Mouse (Mus musculus): Measurements from ENCODE around the gene Hap1. TPM values are rescaled to one million over a fixed set of nuclear protein-coding genes. Genes with fewer than 3 reads are reported as not detected.
"Not testable (repeated sequence)": the region's sequence is repeated elsewhere in the genome, so short reads cannot be mapped to it uniquely, and the experiment has no call there.

Gene Hap1
- total and polyA plus RNA-seq, 3 experiments = 6.6 to 34.8 TPM; not detected in 1

DNA sequence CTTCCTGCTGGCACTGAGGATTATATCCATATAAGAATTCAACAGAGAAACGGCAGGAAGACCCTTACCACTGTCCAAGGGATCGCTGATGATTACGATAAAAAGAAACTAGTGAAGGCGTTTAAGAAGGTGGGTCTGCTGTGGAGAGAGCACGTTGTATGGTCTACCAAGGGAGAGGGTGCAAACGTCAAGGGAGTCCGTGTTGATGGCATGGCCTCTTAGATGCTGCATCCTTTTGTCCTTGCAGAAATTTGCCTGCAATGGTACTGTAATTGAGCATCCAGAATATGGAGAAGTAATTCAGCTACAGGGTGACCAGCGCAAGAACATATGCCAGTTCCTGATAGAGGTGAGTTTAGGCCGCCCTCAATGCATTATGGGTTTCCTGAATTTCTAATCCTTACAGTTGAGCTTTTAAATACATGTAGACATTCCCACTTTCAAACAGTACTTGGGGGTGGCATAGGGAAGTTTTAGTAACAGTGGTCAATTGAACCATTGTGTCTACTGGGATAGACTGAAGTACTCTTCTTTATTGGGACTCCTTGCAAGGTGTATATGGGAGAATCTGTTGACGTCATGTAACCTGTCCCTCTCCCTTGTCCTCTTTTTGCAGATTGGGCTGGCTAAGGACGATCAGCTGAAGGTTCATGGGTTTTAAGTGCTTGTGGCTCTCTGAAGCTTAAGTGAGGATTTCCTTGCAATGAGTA lies 35.1 kb downstream of the Hap1 start:
- Histone ChIP-seq H3K27ac (ENCODE audit: control insufficient read depth, low read depth, low read length) (peak overlapping the region; percentile 85), H3K79me2 (ENCODE audit: control insufficient read depth, insufficient read depth, low read length, poor library complexity) (peaks cover 18% of the 10 kb centered on the region), H3K36me3 (ENCODE audit: control insufficient read depth in 1 of 2, insufficient read depth in 2 of 2, low read length in 2 of 2) (peaks cover 10 to 35% of the 10 kb centered on the region in 2 experiments), H3K4me3 (ENCODE audit: control insufficient read depth in 1 of 2, insufficient read depth in 1 of 2, low read depth in 2 of 2, low read length in 2 of 2) (peak overlapping the region; percentile 67 to 74), H3K9ac (ENCODE audit: control insufficient read depth, low read depth, low read length, poor library complexity, severe bottlenecking) (peak overlapping the region; percentile 96), H3K4me1 (ENCODE audit: control insufficient read depth in 1 of 2, insufficient read depth in 2 of 2, low read length in 2 of 2) (peaks cover 17 to 30% of the 10 kb centered on the region in 2 experiments)
- peak; percentile 61 for DNase-seq (ENCODE audit: low read depth, low spot score)
- H3K9me3 ChIP-seq (replicated peaks; ENCODE audit: insufficient read depth, low read length); H3K27me3 ChIP-seq (ENCODE audit: control insufficient read depth in 1 of 2, insufficient read depth in 2 of 2, low read length in 2 of 2): not testable (repeated sequence)
- TF ChIP-seq SIN3A (IDR thresholded peaks at IDR 0.05; ENCODE audit: low read length) (peak; percentile 4; the same call in 1 of the 2 replicates), ZMIZ1 (IDR thresholded peaks at IDR 0.05; ENCODE audit: low read depth, low read length) (peak; percentile 27; the same call in 1 of the 2 replicates), CHD1 (IDR thresholded peaks at IDR 0.05; ENCODE audit: low read depth, low read length) (peak; percentile 95; the same call in 1 of the 2 replicates)

DNA sequence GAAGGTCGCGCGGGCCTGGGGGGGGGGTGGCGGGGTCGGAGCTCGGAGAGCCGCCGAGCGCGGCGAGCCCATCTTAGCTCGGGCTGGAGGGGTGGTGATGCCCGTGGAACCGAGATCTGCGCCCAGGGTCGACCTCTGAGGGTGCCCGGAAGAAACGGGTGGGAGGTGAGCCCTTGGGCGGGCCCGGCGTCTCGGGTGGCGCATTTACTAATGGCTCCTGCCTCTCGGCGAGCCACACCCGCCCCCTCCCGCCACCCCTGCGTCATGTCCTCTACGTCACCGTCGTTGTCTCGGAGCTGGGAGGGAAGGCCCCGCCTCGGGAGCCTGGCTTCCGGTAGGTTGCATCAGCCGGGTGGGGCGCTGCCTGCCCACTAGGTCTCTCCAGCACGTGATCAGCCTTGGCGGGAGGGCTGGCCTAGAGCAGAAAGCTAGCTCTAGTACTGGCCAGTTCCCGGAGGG lies 35.7 kb downstream of the Hap1 start:
- Histone ChIP-seq H3K79me2 (ENCODE audit: control insufficient read depth, insufficient read depth, low read length, poor library complexity) (peaks cover 18% of the 10 kb centered on the region), H3K36me3 (ENCODE audit: control insufficient read depth in 1 of 2, insufficient read depth in 2 of 2, low read length in 2 of 2) (peaks cover 10 to 31% of the 10 kb centered on the region in 2 experiments), H3K4me3 (ENCODE audit: control insufficient read depth in 1 of 2, insufficient read depth in 1 of 2, low read depth in 2 of 2, low read length in 2 of 2) (peak overlapping the region; percentile 67 to 74), H3K27ac (ENCODE audit: control insufficient read depth, low read depth, low read length) (peak overlapping the region; percentile 91), H3K9me3 (replicated peaks; ENCODE audit: insufficient read depth, low read length) (no peaks in the 10 kb centered on the region), H3K9ac (ENCODE audit: control insufficient read depth, low read depth, low read length, poor library complexity, severe bottlenecking) (peak overlapping the region; percentile 96), H3K27me3 (ENCODE audit: control insufficient read depth in 1 of 2, insufficient read depth in 2 of 2, low read length in 2 of 2) (no peaks in the 10 kb centered on the region), H3K4me1 (ENCODE audit: control insufficient read depth in 1 of 2, insufficient read depth in 2 of 2, low read length in 2 of 2) (peaks cover 14 to 29% of the 10 kb centered on the region in 2 experiments)
- peak; percentile 99 for DNase-seq (ENCODE audit: low read depth, low spot score)
- TF ChIP-seq E2F4 (IDR thresholded peaks at IDR 0.05; ENCODE audit: borderline replicate concordance, low read depth, low read length) (peak; percentile 94), USF1 (IDR thresholded peaks at IDR 0.05; ENCODE audit: low read depth, low read length) (peak; percentile 97), CHD2 (IDR thresholded peaks at IDR 0.05; ENCODE audit: low read length) (no peak), HCFC1 (IDR thresholded peaks at IDR 0.05; ENCODE audit: low read depth, low read length) (peak; percentile 86), MEF2A (IDR thresholded peaks at IDR 0.05; ENCODE audit: extremely low read depth, insufficient replicate concordance, low read depth, low read length, poor library complexity, severe bottlenecking) (no peak), TBP (IDR thresholded peaks at IDR 0.05; ENCODE audit: low read depth, low read length) (peak; percentile 66; the same call in 1 of the 2 replicates), NELFE (IDR thresholded peaks at IDR 0.05; ENCODE audit: low read depth, low read length) (peak; percentile 89), CTCF (IDR thresholded peaks at IDR 0.05 in 2 of 3, conservative IDR thresholded peaks at IDR 0.05 in 1 of 3; ENCODE audit: control insufficient read depth in 1 of 3, insufficient read depth in 1 of 3, low read depth in 2 of 3, low read length in 3 of 3, poor library complexity in 1 of 3, severe bottlenecking in 1 of 3) (0 out of 6 replicates have a peak, but pooled peaks of 1 of the 3 experiments have one; percentile 6), KAT2A (conservative IDR thresholded peaks at IDR 0.05; ENCODE audit: low read depth, low read length) (0 out of 2 replicates have a peak, but pooled peaks have one; percentile 28), SIN3A (IDR thresholded peaks at IDR 0.05; ENCODE audit: low read length) (peak; percentile 86), UBTF (IDR thresholded peaks at IDR 0.05; ENCODE audit: borderline replicate concordance, insufficient read depth, low read depth, low read length) (no peak), EP300 (IDR thresholded peaks at IDR 0.05; ENCODE audit: low read depth in 1 of 2, low read length in 2 of 2) (no peak; a peak in 1 of 4 replicates), ZC3H11A (IDR thresholded peaks at IDR 0.05; ENCODE audit: low read depth, low read length) (no peak), ZMIZ1 (IDR thresholded peaks at IDR 0.05; ENCODE audit: low read depth, low read length) (peak; percentile 98), GATA1 (IDR thresholded peaks at IDR 0.05; ENCODE audit: low read depth, low read length) (no peak), RAD21 (IDR thresholded peaks at IDR 0.05; ENCODE audit: low read depth, low read length) (no peak), TAL1 (IDR thresholded peaks at IDR 0.05; ENCODE audit: low read length) (no peak), ETS1 (IDR thresholded peaks at IDR 0.05; ENCODE audit: low read depth, low read length) (peak; percentile 85; the same call in 1 of the 2 replicates), POLR2AphosphoS2 (IDR thresholded peaks at IDR 0.05; ENCODE audit: low read length) (peak; percentile 86), JUND (IDR thresholded peaks at IDR 0.05; ENCODE audit: low read depth, low read length) (no peak), TCF12 (IDR thresholded peaks at IDR 0.05; ENCODE audit: low read depth, low read length) (peak; percentile 67), RCOR1 (IDR thresholded peaks at IDR 0.05; ENCODE audit: low read depth, low read length) (no peak), GABPA (IDR thresholded peaks at IDR 0.05; ENCODE audit: low read depth, low read length) (no peak), USF2 (IDR thresholded peaks at IDR 0.05; ENCODE audit: borderline replicate concordance in 1 of 2, insufficient read depth in 1 of 2, low read depth in 1 of 2, low read length in 2 of 2) (peak in 1 of 2 experiments; percentile 84; a peak in 3 of 4 replicates), ZKSCAN1 (IDR thresholded peaks at IDR 0.05; ENCODE audit: low read depth, low read length) (no peak), ZNF384 (IDR thresholded peaks at IDR 0.05; ENCODE audit: low read depth, low read length) (no peak), MXI1 (IDR thresholded peaks at IDR 0.05; ENCODE audit: low read depth, low read length) (peak; percentile 96), BHLHE40 (IDR thresholded peaks at IDR 0.05; ENCODE audit: borderline replicate concordance, low read depth, low read length) (peak; percentile 96)
